Mouse (Mus musculus): ENCODE measurements at regions not wholly inside any gene's neighbourhood (a gene's known extent, or its start where the extent isn't known, plus 50 kb on each side); places are given as distances from the start of the nearest gene placed in this dataset.

DNA sequence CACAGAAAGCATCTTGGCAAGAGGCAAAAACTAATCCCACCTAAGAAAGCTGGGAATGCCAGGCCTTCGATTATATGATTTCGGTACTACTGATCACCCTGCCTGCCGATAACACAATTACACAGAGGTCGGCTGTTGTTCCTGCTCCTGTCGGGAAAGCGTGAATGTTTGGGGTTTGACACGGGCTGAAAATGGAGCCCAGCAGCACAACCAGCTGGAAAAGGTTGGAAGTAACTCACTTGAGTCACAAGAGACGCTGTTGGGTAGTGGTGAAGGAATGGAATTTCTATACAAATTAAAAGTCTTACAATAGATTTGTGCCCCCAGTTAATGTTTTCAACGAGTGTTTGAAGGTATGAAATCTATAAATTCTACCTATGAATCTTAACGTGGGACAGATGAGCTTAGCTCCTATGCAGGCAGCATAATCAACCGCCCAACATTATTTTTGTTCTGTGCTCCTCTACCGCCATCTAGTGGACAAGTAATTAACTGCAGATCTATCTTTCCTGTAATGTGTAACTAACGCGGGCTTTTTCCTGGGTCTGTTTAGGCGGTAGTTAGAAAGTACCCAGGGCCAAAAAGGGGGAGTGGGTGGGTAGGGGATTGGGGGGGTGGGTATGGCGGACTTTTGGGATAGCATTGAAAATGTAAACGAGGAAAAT, 178.9 kb upstream of the Zpld1 start:
- Histone ChIP-seq H3K27me3 (ENCODE audit: control insufficient read depth, insufficient read depth, low read length) (no peaks in the 10 kb centered on the region), H3K9ac (ENCODE audit: low read depth, low read length, severe bottlenecking) (no peak overlapping the region), H3K27ac (replicated peaks; ENCODE audit: low read depth, low read length) (no peak overlapping the region), H3K4me3 (replicated peaks; ENCODE audit: low read length) (no peak overlapping the region; the same call in 1 of the 2 replicates), H3K4me1 (ENCODE audit: control insufficient read depth, insufficient read depth, low read length) (no peaks in the 10 kb centered on the region; the same call in 1 of the 2 replicates), H3K9me3 (ENCODE audit: control insufficient read depth, low read length) (no peaks in the 10 kb centered on the region), H3K36me3 (ENCODE audit: control insufficient read depth, insufficient read depth, low read length) (no peaks in the 10 kb centered on the region), H3K4me2 (replicated peaks; ENCODE audit: low read depth, low read length, severe bottlenecking) (peak overlapping the region; percentile 36)
- ATAC-seq (ENCODE audit: low FRiP score, low read depth) (peak; percentile 68), DNase-seq (ENCODE audit: low spot score) (peak; percentile 93)
- 14% methylated on average over 17 of the region's 17 CpGs for WGBS
- TF ChIP-seq POLR2A (IDR thresholded peaks at IDR 0.05; ENCODE audit: borderline replicate concordance, extremely low read depth, insufficient read depth, insufficient read length), result no peak

GRCm38 (mm10) chr16:55474950-55475525, 177.3 kb upstream of the Zpld1 start:
- H3K9ac ChIP-seq (ENCODE audit: low read depth, low read length, severe bottlenecking), result no peak overlapping the region
- H3K4me1 ChIP-seq (ENCODE audit: control insufficient read depth, insufficient read depth, low read length), result no peaks in the 10 kb centered on the region; the same call in 1 of the 2 replicates
- no peaks in the 10 kb centered on the region for H3K36me3 ChIP-seq (ENCODE audit: control insufficient read depth, insufficient read depth, low read length)
- no peak overlapping the region; the same call in 1 of the 2 replicates for H3K4me2 ChIP-seq (replicated peaks; ENCODE audit: low read depth, low read length, severe bottlenecking)
- peak; percentile 76 for DNase-seq (ENCODE audit: low spot score)
- H3K9me3 ChIP-seq (ENCODE audit: control insufficient read depth, low read length), result no peaks in the 10 kb centered on the region
- peak; percentile 60 for ATAC-seq (ENCODE audit: low FRiP score, low read depth)
- 49% methylated on average over 7 of the region's 7 CpGs for WGBS
- no peaks in the 10 kb centered on the region for H3K27me3 ChIP-seq (ENCODE audit: control insufficient read depth, insufficient read depth, low read length)
- H3K27ac ChIP-seq (replicated peaks; ENCODE audit: low read depth, low read length), result no peak overlapping the region; the same call in 1 of the 2 replicates
- H3K4me3 ChIP-seq (replicated peaks; ENCODE audit: low read length), result no peak overlapping the region
- no peak for TF ChIP-seq POLR2A (IDR thresholded peaks at IDR 0.05; ENCODE audit: borderline replicate concordance, extremely low read depth, insufficient read depth, insufficient read length)

- H3K4me2 ChIP-seq (replicated peaks; ENCODE audit: low read depth, low read length, severe bottlenecking), result no peak overlapping the region
- DNase-seq (ENCODE audit: low spot score), result no peak
- no peak overlapping the region for H3K4me3 ChIP-seq (replicated peaks; ENCODE audit: low read length)
- no peaks in the 10 kb centered on the region for H3K9me3 ChIP-seq (ENCODE audit: control insufficient read depth, low read length)
- no peak for TF ChIP-seq POLR2A (IDR thresholded peaks at IDR 0.05; ENCODE audit: borderline replicate concordance, extremely low read depth, insufficient read depth, insufficient read length)
- no peak overlapping the region for H3K27ac ChIP-seq (replicated peaks; ENCODE audit: low read depth, low read length)
- ATAC-seq (ENCODE audit: low FRiP score, low read depth), result no peak
- H3K27me3 ChIP-seq (ENCODE audit: control insufficient read depth, insufficient read depth, low read length), result no peaks in the 10 kb centered on the region
- no peaks in the 10 kb centered on the region; the same call in 1 of the 2 replicates for H3K4me1 ChIP-seq (ENCODE audit: control insufficient read depth, insufficient read depth, low read length)
- WGBS, result 47% methylated on average over 4 of the region's 4 CpGs
- no peaks in the 10 kb centered on the region for H3K36me3 ChIP-seq (ENCODE audit: control insufficient read depth, insufficient read depth, low read length)
- H3K9ac ChIP-seq (ENCODE audit: low read depth, low read length, severe bottlenecking), result no peak overlapping the region
Observed at GRCm38 (mm10) chr16:55471396-55471795, 173.6 kb upstream of the Zpld1 start.

- H3K4me1 ChIP-seq (ENCODE audit: control insufficient read depth, insufficient read depth, low read length), result no peaks in the 10 kb centered on the region
- ATAC-seq (ENCODE audit: low FRiP score, low read depth) (no peak), DNase-seq (ENCODE audit: low spot score) (no peak)
- no peak for TF ChIP-seq POLR2A (IDR thresholded peaks at IDR 0.05; ENCODE audit: borderline replicate concordance, extremely low read depth, insufficient read depth, insufficient read length)
- no peak overlapping the region for H3K27ac ChIP-seq (replicated peaks; ENCODE audit: low read depth, low read length)
- no peak overlapping the region for H3K4me2 ChIP-seq (replicated peaks; ENCODE audit: low read depth, low read length, severe bottlenecking)
- H3K4me3 ChIP-seq (replicated peaks; ENCODE audit: low read length), result no peak overlapping the region
- H3K36me3 ChIP-seq (ENCODE audit: control insufficient read depth, insufficient read depth, low read length), result no peaks in the 10 kb centered on the region
- no peak overlapping the region for H3K9ac ChIP-seq (ENCODE audit: low read depth, low read length, severe bottlenecking)
- H3K27me3 ChIP-seq (ENCODE audit: control insufficient read depth, insufficient read depth, low read length), result no peaks in the 10 kb centered on the region
- 50% methylated on average over 13 of the region's 13 CpGs for WGBS
- H3K9me3 ChIP-seq (ENCODE audit: control insufficient read depth, low read length), result no peaks in the 10 kb centered on the region
Observed at GRCm38 (mm10) chr16:55470721-55471120, 172.9 kb upstream of the Zpld1 start.

DNA sequence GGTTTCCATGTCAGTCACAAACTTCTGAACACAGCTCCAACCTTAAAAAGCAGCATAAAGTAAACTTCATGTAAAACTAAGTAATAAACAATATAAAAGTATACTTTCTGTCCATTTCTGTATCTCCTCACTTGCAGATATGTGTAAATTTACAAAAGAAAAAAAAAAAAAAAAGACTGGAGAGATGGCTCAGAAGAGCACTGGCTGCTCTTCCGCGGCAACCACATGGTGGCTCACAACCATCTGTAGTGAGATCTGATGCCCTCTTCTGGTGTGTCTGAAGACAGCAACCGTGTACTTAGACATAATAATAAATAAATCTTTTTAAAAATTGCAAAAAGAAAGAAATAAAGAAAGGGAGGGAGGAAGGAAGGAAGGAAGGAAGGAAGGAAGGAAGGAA, 171.9 kb upstream of the Zpld1 start:
- no peak for TF ChIP-seq POLR2A (IDR thresholded peaks at IDR 0.05; ENCODE audit: borderline replicate concordance, extremely low read depth, insufficient read depth, insufficient read length)
- Histone ChIP-seq H3K9ac (ENCODE audit: low read depth, low read length, severe bottlenecking) (no peak overlapping the region), H3K4me3 (replicated peaks; ENCODE audit: low read length) (no peak overlapping the region), H3K36me3 (ENCODE audit: control insufficient read depth, insufficient read depth, low read length) (no peaks in the 10 kb centered on the region), H3K4me1 (ENCODE audit: control insufficient read depth, insufficient read depth, low read length) (no peaks in the 10 kb centered on the region), H3K4me2 (replicated peaks; ENCODE audit: low read depth, low read length, severe bottlenecking) (no peak overlapping the region), H3K27me3 (ENCODE audit: control insufficient read depth, insufficient read depth, low read length) (no peaks in the 10 kb centered on the region), H3K27ac (replicated peaks; ENCODE audit: low read depth, low read length) (no peak overlapping the region), H3K9me3 (ENCODE audit: control insufficient read depth, low read length) (no peaks in the 10 kb centered on the region)
- DNase-seq (ENCODE audit: low spot score) (no peak), ATAC-seq (ENCODE audit: low FRiP score, low read depth) (no peak)
- WGBS, result 65% methylated on average over 3 of the region's 3 CpGs
